Mouse (Mus musculus) frontal cortex, postnatal 14 days (tissue): ENCODE data around the gene Olfr1351.
"Not testable (repeated sequence)": the region's sequence is repeated elsewhere in the genome, so short reads cannot be mapped to it uniquely, and the experiment has no call there.

ENCODE experiments used
- DNase-seq, 2 experiments: peaks; one replicate each; pipeline ENCODE4 v3.0.0; 2022; ENCODE audit warnings: low spot score in 2 of 2

The Olfr1351 gene

GRCm38 (mm10) chr10:79012172-79012571, at the start of gene Olfr1351:
Gene Olfr1351 (plus strand): TSS chr10:79012472.
- DNase-seq = no peak

GRCm38 (mm10) chr10:78963009-78963408, 49.3 kb upstream of the Olfr1351 start, which contains the start of gene Olfr1353:
Gene Olfr1353 (plus strand): TSS chr10:78963309.
- DNase-seq = not testable (repeated sequence)

- no peak for DNase-seq
Measured at GRCm38 (mm10) chr10:78980750-78981149, 31.5 kb upstream of the Olfr1351 start, which contains the start of gene Olfr1352. Gene Olfr1352 (plus strand): TSS chr10:78981050.

- no peak for DNase-seq
Measured at GRCm38 (mm10) chr10:79028441-79028840, 16.2 kb downstream of the Olfr1351 start, which contains the start of gene Olfr57. Gene Olfr57 (plus strand): TSS chr10:79028741.

- DNase-seq = not testable (repeated sequence)
Measured at GRCm38 (mm10) chr10:79042457-79042856, 30.2 kb downstream of the Olfr1351 start.

- not testable (repeated sequence) for DNase-seq
Measured at GRCm38 (mm10) chr10:79057370-79057769, 45.1 kb downstream of the Olfr1351 start.
